Mouse (Mus musculus): ENCODE results near the gene Taf10. TPM values are rescaled to one million over a fixed set of nuclear protein-coding genes. Genes with fewer than 3 reads are reported as not detected.
"Not testable (repeated sequence)": the region's sequence is repeated elsewhere in the genome, so short reads cannot be mapped to it uniquely, and the experiment has no call there.

Taf10 gene
- total RNA-seq, 2 experiments from 2014 or later = 148 to 284 TPM

DNA sequence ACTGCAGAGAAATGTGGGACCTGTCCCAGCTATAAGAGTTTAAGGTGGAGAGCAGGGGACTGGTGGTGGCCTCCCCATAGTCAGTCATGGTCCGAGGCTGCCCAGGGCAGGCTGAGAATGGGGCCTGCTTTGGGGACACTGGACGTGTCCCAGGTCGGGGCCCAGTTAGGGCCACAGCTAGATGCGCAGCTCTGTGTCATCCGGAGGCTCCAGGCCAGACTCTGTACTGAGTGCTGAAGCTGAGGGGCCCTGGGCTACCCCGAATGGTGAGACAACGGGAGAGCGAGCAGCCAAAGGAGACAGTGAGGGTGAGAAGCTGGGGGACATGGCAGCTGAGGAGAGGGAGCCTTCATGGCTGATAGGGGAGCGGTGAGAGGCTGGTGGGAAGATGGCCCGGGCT is 9.1 kb upstream of the Taf10 start:
- no peak for ATAC-seq (ENCODE audit: poor library complexity, severe bottlenecking)

DNA sequence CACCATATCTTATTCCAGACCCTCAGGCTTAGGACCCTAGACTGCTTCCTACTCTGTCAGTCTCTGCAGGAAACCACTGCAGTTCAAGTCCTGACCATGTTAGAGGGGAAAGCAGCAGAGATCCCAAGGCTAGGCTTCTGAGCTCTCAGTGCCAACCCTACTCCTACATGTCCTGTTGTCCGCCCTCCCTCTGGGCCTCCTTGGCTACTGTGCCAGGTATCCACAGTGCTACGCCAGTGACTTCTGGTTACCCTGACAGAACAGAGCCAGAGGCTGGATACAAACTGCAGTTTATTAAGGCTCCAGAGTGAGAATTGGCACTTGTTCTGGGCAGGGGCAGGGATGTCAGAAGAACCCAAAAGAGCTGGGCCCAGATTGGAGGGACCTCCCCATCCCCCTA is 8.6 kb upstream of the Taf10 start:
- no peak for ATAC-seq (ENCODE audit: poor library complexity, severe bottlenecking)

DNA sequence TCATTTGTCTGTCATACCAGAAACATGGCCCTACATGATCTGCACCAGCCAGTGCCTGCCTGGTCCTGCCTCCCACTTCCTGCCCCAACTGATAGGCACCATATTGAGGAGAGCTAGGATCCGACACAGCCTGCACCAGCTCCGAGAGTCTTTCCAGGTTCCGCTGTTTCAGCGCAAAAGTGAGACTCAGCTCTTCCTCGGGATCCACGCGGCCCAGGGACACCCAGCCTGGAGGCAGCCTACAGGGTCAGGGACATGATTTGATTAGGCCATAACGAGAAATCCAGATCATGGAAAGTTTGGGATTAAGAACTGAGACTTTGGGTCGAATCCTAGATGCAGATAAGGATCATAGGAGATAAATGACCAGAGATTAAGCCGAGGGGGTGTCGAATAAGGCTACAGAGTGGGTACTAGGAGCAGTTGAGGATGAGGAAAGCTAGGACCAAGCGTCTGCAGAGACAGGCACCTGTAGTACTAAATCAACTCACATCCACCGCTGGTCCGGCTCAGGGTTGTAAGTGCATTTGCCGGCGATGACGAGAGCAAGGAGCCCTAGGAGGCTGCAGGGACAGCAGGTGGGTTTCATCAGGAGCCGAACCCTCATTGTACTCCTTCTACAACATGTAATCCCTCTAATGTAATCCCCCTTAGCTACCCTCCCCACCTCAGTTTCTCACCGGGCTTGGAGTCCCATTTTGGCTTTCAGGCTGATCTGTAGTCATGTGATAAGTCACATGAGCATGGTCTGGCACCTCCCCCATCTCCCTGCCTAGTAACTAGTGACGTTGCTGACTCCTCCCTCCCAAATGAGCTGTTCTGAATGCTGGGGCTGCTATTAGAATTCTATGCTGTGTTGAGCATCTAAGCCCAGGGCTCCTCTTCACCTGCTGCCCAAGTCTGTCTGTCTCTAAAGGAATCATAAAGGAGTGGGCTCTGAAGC is 7.6 kb upstream of the Taf10 start, which contains the start of gene Tpp1:
TSS of gene Tpp1 (minus strand) at position 745 of the 943 bp plus-strand sequence.
- ATAC-seq (ENCODE audit: poor library complexity, severe bottlenecking) = peak; percentile 95

DNA sequence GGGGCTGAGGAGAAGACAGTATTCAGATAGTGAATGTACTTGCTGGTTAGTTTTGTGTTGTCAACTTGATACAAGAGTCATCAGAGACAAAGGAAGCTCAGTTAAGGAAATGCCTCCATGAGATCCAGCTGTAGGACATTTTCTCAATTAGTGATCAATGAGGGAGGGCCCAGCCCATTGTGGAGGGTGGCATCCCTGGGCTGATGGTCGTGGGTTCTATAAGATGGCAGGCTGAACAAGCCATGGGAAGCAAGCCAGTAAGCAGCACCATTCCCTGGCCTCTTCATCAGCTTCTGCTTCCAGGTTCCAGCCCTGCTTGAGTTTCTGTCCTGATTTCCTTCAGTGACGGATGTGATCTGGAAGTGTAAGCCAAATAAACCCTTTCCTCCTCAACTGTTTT is 3.6 kb upstream of the Taf10 start:
- no peak for ATAC-seq (ENCODE audit: poor library complexity, severe bottlenecking)

- not testable (repeated sequence) for ATAC-seq (ENCODE audit: poor library complexity, severe bottlenecking)
Observed at GRCm38 (mm10) chr7:105743246-105743925, 775 bp downstream of the Taf10 start.

- ATAC-seq (ENCODE audit: poor library complexity, severe bottlenecking) = not testable (repeated sequence)
Observed at GRCm38 (mm10) chr7:105742539-105743215, 1.5 kb downstream of the Taf10 start.

GRCm38 (mm10) chr7:105741978-105742377 is 2.2 kb downstream of the Taf10 start:
- no peak for ATAC-seq (ENCODE audit: poor library complexity, severe bottlenecking)

- ATAC-seq (ENCODE audit: poor library complexity, severe bottlenecking) = no peak
Observed at GRCm38 (mm10) chr7:105740851-105741250, 3.3 kb downstream of the Taf10 start.

DNA sequence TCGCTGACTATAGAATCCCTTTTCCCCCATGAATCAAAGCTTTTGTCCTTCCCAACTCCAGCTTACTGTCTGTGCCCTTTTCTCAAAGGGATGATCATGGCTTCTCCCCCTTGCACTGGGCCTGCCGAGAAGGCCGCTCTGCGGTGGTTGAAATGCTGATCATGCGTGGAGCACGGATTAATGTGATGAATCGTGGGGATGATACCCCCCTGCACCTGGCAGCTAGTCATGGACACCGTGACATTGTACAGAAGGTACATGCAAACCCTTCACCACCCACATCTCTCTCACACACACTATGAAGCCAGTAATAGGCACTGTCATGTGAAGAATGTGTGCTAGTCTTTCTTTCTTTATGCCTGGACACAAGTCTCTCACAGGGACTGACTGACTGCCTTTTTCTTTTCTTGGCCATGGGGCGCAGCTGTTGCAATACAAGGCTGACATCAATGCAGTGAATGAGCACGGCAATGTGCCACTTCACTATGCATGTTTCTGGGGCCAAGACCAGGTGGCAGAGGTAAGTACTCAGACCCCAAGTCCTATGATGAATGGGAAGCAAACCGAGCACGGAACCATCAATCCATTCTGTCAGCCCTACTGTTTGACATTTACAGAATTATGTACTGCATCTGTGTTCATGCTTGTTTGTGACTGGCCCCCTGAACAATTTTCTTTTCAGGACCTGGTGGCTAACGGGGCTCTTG is 3.9 kb downstream of the Taf10 start:
- ATAC-seq (ENCODE audit: poor library complexity, severe bottlenecking) = no peak

DNA sequence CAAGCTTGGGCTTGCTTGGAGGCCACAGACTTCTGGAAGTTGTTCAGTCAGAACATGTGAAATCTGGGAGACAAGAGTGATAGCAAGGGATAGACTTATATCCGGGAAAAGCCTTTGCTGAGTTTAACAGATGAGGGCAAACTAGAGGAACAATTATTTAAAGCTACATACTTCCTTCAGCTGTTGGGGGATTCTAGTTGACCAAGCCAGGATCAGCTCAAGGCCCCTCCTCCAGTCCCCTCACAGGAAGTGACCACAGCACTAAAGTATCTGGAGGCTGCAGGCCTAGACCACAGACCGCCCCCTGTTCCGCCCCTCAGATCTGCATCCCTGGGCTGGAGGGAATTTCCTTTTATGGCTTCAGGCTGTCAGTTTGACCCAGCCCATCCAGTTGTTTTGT is 5.2 kb downstream of the Taf10 start:
- peak; percentile 31 for ATAC-seq (ENCODE audit: poor library complexity, severe bottlenecking)

- ATAC-seq (ENCODE audit: poor library complexity, severe bottlenecking) = no peak
Observed at GRCm38 (mm10) chr7:105738286-105738685, 5.9 kb downstream of the Taf10 start.

- ATAC-seq (ENCODE audit: poor library complexity, severe bottlenecking) = no peak
Observed at GRCm38 (mm10) chr7:105737648-105738047, 6.5 kb downstream of the Taf10 start.

DNA sequence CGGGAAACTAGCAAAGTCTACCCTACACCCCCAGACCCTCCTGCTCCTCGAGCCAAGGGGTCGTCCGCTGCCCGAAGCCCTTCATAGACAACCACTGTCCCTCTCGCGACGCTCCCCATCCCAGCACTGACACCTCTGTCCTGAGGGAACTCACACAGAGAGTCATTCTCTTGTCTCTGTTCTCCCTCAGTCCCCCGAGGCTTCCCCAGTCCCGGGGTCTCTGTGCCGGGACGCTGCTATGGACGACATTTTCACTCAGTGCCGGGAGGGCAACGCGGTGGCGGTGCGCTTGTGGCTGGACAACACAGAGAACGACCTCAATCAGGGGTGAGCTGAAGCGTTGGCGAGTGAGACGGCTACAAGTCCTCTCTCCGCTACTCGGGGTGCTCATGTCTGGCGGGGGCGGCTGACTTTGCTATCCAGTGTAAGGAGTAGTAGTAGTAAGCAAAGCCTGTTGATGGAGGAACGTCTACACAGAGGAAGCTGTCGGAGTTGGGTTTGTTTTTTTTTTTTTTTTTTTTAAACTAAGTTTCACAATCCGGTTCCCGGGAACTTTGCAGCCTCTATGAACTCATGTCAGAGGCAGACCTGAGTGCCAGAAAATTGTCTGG is 7.1 kb downstream of the Taf10 start, which contains the start of gene Rrp8:
TSS of gene Rrp8 (minus strand) at position 475 of the 611 bp plus-strand sequence.
- ATAC-seq (ENCODE audit: poor library complexity, severe bottlenecking) = peak; percentile 28

DNA sequence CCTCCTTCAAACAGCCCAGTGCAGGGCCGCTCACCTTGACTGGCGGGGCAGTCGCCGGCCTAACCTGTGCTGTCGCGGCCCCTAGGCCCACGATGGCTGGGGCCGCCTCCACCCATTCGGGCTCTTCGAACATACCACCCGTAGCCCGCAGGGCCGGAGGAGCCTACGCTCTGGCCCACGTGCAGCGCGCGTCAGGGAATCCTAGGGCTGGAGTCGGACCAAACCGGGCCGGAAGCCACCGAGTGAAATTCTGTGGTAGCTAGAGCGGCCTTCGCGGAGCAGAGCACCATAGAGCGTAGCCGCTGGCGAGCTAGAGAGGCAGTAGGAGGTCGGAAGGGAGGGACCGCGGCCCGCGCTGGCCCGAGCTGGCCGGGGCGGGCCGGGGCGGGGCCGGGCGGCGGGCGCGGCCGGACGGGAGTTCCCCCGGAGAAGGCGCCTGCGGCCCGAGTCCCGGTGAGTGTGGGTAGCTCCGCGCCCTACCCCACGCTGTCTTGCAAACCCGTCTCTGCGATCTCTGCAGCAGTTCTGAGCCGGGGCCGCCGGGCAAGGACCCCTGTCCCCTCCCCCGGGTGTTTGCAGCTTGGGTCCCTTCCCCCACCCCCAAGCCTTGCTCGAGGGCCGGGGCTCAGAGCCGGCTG is 7.8 kb downstream of the Taf10 start, which contains the start of gene Ilk:
TSS of gene Ilk (plus strand) at position 329 of the 638 bp plus-strand sequence.
- peak; percentile 84 for ATAC-seq (ENCODE audit: poor library complexity, severe bottlenecking)

GRCm38 (mm10) chr7:105735464-105735863 is 8.7 kb downstream of the Taf10 start:
- not testable (repeated sequence) for ATAC-seq (ENCODE audit: poor library complexity, severe bottlenecking)

DNA sequence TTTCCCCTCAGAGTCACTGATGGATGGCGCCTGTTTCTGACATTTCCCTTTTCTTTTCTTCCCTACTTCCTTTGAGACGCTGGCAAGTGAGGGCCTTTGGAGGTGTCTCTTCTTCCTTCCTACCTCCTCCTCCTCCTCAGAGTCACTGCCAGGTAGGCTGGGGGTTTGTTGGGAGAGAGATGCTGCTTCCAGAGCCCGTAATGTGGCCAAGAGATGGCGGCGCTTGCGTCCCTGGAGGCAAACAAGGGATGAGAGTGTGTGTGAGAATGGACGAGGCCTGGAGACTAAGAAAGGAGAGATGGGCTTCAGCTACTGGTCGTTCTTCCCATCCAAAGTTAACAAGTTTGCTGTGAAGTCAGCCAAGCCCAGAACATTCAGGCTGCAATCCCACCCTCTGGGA is 9.3 kb downstream of the Taf10 start:
- no peak for ATAC-seq (ENCODE audit: poor library complexity, severe bottlenecking)

DNA sequence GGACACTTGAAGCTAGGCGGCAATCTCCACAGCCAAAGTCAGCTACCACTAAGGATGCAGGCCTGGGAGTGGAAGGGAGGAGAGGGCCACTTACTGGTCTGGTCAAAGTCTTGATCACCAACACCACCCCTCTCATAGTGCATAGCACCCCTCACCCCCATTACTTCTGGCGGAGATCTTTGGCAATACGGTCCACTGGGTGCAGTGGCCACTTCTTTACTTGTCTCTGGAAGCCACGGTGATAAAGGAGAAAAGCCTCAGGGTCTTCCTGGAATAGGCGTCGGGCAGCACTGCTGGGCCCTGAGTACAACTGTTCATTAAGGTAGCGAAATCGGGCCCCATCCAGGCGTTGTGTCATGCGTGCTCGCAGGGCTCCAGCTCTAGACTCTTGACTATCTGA is 10.3 kb downstream of the Taf10 start:
- no peak for ATAC-seq (ENCODE audit: poor library complexity, severe bottlenecking)

DNA sequence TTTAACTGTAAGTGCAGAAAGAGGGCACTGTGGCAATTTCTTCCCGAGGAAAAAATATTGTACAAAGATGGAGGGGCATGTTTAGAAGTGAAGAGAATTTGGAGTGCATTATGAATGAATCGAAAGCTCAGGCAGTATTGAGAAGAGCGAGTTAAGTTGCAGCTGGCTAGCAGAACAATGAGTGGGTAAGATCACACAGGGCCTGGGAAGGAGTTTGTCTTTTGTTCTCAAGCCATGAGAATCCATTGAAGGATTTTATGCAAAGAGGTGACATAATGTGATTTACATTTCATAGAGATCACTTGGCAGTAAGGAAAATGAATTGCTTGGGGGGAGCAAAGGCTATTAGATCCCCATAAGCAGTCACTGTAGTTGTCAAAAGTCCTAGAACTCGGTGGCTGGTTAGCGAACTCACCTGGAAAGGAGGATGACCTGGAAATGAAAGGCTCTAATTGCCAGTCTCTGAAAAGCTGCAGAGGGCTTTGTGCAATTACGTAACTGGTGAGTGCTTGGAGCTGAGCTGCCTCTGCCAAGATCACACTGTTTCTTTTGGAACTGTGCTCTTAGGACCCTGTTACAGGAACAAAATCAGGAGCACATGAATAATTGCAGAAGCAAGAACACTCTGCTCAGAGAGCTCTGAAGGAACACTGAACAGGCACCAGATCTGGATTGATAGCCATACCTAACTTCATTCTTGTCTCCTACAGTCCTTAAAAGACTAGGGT is 15.3 kb downstream of the Taf10 start:
- no peak for ATAC-seq (ENCODE audit: poor library complexity, severe bottlenecking)

DNA sequence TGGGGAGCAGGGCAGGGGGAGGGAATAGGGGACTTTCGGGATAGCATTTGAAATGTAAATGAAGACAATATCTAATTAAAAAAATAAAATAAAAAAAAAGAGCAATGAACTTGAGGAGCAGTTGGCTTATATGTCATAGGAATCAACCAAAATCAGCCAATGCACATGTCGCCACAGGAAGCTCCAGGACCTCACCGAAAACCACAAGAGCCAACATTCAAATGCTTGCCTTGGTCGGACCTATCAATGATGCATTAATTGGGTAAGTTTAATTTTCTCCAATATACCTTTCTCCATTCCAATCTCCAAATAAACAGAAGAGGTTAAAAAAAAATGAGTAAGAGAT is 17.2 kb downstream of the Taf10 start:
- ATAC-seq (ENCODE audit: poor library complexity, severe bottlenecking) = no peak
